Mouse (Mus musculus) mesoderm, embryonic 11.5 days (tissue): ENCODE data around the gene Ptov1.

Experiments used
- DNase-seq: peaks from one replicate; pipeline ENCODE4 v3.0.0-alpha.2; 2012; ENCODE audit warnings: low read depth, low spot score

The Ptov1 gene

GRCm38 (mm10) chr7:44814952-44815553 lies 54.5 kb downstream of the Ptov1 start:
- no peak for DNase-seq

DNA sequence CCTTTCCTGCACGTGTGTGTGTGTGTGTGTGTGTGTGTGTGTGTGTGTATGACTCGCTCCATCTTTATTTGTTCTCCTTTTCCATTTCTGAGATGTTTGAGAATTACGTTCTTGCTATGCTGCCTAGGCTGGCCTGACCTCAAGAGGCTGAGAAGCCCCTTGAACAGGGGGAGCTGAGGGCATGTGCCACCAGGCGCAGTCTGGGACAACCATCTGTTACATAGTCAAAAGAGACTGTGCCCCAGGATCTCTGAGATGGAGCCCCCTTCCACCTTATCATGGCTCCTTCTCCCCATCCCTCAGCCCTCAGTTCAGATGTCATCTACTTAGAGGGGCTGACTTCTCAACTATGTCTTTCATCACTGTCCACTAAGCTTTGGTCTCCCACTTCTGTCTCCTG lies 55.2 kb downstream of the Ptov1 start:
- no peak for DNase-seq

DNA sequence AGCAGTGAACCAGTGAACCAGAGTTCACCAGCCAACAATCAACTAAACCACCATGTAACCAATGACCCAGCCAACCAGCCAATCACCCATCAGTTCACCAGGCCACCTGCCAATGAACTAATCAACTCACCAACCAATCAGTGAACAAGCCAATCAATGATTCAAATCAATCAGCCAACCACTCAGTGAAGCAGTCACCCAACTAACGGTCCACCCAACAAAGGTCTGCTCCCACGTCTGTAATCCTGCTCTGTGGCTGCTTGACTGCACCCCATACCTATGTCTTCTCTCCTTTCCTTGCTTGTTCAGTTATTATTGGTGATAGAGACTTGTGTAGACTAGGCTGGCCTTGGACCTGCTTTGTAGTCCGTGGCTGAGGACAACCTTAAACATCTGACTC lies 55.6 kb downstream of the Ptov1 start:
- no peak for DNase-seq
